Mouse (Mus musculus): ENCODE data around the gene Akap13. TPM values are rescaled to one million over a fixed set of nuclear protein-coding genes. Genes with fewer than 3 reads are reported as not detected.
A peak's percentile ranks its signal among the peaks of the same experiment; 100 is the strongest.
"Not testable (repeated sequence)": the region's sequence is repeated elsewhere in the genome, so short reads cannot be mapped to it uniquely, and the experiment has no call there.

Akap13 gene
- polyA plus RNA-seq, 1 experiment from 2014 or later = 41.0 TPM

GRCm38 (mm10) chr7:75786812-75787211 lies 331.5 kb downstream of the Akap13 start:
- H3K36me3 ChIP-seq (ENCODE audit: control insufficient read depth, insufficient read depth) = no peaks in the 10 kb centered on the region
- H3K27me3 ChIP-seq (ENCODE audit: control insufficient read depth, insufficient read depth, low read depth, low read length) = no peaks in the 10 kb centered on the region
- H3K9ac ChIP-seq (ENCODE audit: low read depth, low read length) = no peak overlapping the region
- no peaks in the 10 kb centered on the region for H3K9me3 ChIP-seq (replicated peaks; ENCODE audit: control insufficient read depth, low read length)
- H3K4me2 ChIP-seq (ENCODE audit: low read depth, low read length) = no peak overlapping the region
- H3K4me3 ChIP-seq (ENCODE audit: low read depth, low read length) = no peak overlapping the region
- 50% methylated on average over 1 of the region's 2 CpGs for WGBS (ENCODE audit: insufficient replicate concordance)
- no peak overlapping the region for H3K27ac ChIP-seq (ENCODE audit: low read length)
- H3K4me1 ChIP-seq (ENCODE audit: control insufficient read depth, low read depth, low read length) = peaks cover 17% of the 10 kb centered on the region
- no peak for ATAC-seq (ENCODE audit: low read depth)

- Histone ChIP-seq H3K4me1 (ENCODE audit: control insufficient read depth, low read depth, low read length) (peaks cover 17% of the 10 kb centered on the region), H3K9ac (ENCODE audit: low read depth, low read length) (no peak overlapping the region), H3K4me3 (ENCODE audit: low read depth, low read length) (no peak overlapping the region), H3K9me3 (replicated peaks; ENCODE audit: control insufficient read depth, low read length) (no peaks in the 10 kb centered on the region), H3K27ac (ENCODE audit: low read length) (no peak overlapping the region), H3K4me2 (ENCODE audit: low read depth, low read length) (peak overlapping the region; percentile 19; the same call in 1 of the 2 replicates), H3K36me3 (ENCODE audit: control insufficient read depth, insufficient read depth) (no peaks in the 10 kb centered on the region), H3K27me3 (ENCODE audit: control insufficient read depth, insufficient read depth, low read depth, low read length) (no peaks in the 10 kb centered on the region)
- ATAC-seq (ENCODE audit: low read depth) = no peak
- 11% methylated on average over 3 of the region's 3 CpGs for WGBS (ENCODE audit: insufficient replicate concordance)
Measured at GRCm38 (mm10) chr7:75787371-75787770, 332.0 kb downstream of the Akap13 start.

- H3K9ac ChIP-seq (ENCODE audit: low read depth, low read length); H3K27ac ChIP-seq (ENCODE audit: low read length); ATAC-seq (ENCODE audit: low read depth); H3K36me3 ChIP-seq (ENCODE audit: control insufficient read depth, insufficient read depth); H3K4me2 ChIP-seq (ENCODE audit: low read depth, low read length); H3K27me3 ChIP-seq (ENCODE audit: control insufficient read depth, insufficient read depth, low read depth, low read length); H3K9me3 ChIP-seq (replicated peaks; ENCODE audit: control insufficient read depth, low read length); H3K4me3 ChIP-seq (ENCODE audit: low read depth, low read length): not testable (repeated sequence)
- H3K4me1 ChIP-seq (ENCODE audit: control insufficient read depth, low read depth, low read length) = peaks cover 13% of the 10 kb centered on the region
- 45% methylated on average over 4 of the region's 7 CpGs for WGBS (ENCODE audit: insufficient replicate concordance)
Measured at GRCm38 (mm10) chr7:75788069-75788800, 332.9 kb downstream of the Akap13 start.

- H3K4me1 ChIP-seq (ENCODE audit: control insufficient read depth, low read depth, low read length) = peaks cover 13% of the 10 kb centered on the region
- not testable (repeated sequence) for H3K27ac ChIP-seq (ENCODE audit: low read length); H3K9ac ChIP-seq (ENCODE audit: low read depth, low read length); H3K9me3 ChIP-seq (replicated peaks; ENCODE audit: control insufficient read depth, low read length); H3K4me3 ChIP-seq (ENCODE audit: low read depth, low read length); H3K36me3 ChIP-seq (ENCODE audit: control insufficient read depth, insufficient read depth); H3K27me3 ChIP-seq (ENCODE audit: control insufficient read depth, insufficient read depth, low read depth, low read length); H3K4me2 ChIP-seq (ENCODE audit: low read depth, low read length)
- peak; percentile 50 for ATAC-seq (ENCODE audit: low read depth)
- WGBS (ENCODE audit: insufficient replicate concordance) = 35% methylated on average over 3 of the region's 3 CpGs
Measured at GRCm38 (mm10) chr7:75788801-75789135, 333.4 kb downstream of the Akap13 start.

- no peak for ATAC-seq (ENCODE audit: low read depth)
- no peak overlapping the region for H3K4me2 ChIP-seq (ENCODE audit: low read depth, low read length)
- 73% methylated on average over 6 of the region's 6 CpGs for WGBS (ENCODE audit: insufficient replicate concordance)
- no peaks in the 10 kb centered on the region for H3K9me3 ChIP-seq (replicated peaks; ENCODE audit: control insufficient read depth, low read length)
- H3K4me3 ChIP-seq (ENCODE audit: low read depth, low read length) = no peak overlapping the region
- H3K9ac ChIP-seq (ENCODE audit: low read depth, low read length) = no peak overlapping the region
- peaks cover 18% of the 10 kb centered on the region for H3K4me1 ChIP-seq (ENCODE audit: control insufficient read depth, low read depth, low read length)
- no peaks in the 10 kb centered on the region for H3K27me3 ChIP-seq (ENCODE audit: control insufficient read depth, insufficient read depth, low read depth, low read length)
- no peaks in the 10 kb centered on the region for H3K36me3 ChIP-seq (ENCODE audit: control insufficient read depth, insufficient read depth)
- H3K27ac ChIP-seq (ENCODE audit: low read length) = no peak overlapping the region
Measured at GRCm38 (mm10) chr7:75789746-75790145, 334.4 kb downstream of the Akap13 start.

- not testable (repeated sequence) for H3K4me2 ChIP-seq (ENCODE audit: low read depth, low read length); H3K27me3 ChIP-seq (ENCODE audit: control insufficient read depth, insufficient read depth, low read depth, low read length); H3K4me3 ChIP-seq (ENCODE audit: low read depth, low read length); H3K27ac ChIP-seq (ENCODE audit: low read length); ATAC-seq (ENCODE audit: low read depth); H3K9me3 ChIP-seq (replicated peaks; ENCODE audit: control insufficient read depth, low read length); H3K36me3 ChIP-seq (ENCODE audit: control insufficient read depth, insufficient read depth); H3K9ac ChIP-seq (ENCODE audit: low read depth, low read length)
- WGBS (ENCODE audit: insufficient replicate concordance) = 59% methylated on average over 12 of the region's 13 CpGs
- H3K4me1 ChIP-seq (ENCODE audit: control insufficient read depth, low read depth, low read length) = peaks cover 18% of the 10 kb centered on the region
Measured at GRCm38 (mm10) chr7:75791092-75791837, 335.9 kb downstream of the Akap13 start.

- Histone ChIP-seq H3K27ac (ENCODE audit: low read length) (no peak overlapping the region), H3K9me3 (replicated peaks; ENCODE audit: control insufficient read depth, low read length) (no peaks in the 10 kb centered on the region), H3K4me2 (ENCODE audit: low read depth, low read length) (no peak overlapping the region), H3K4me3 (ENCODE audit: low read depth, low read length) (no peak overlapping the region), H3K36me3 (ENCODE audit: control insufficient read depth, insufficient read depth) (no peaks in the 10 kb centered on the region), H3K4me1 (ENCODE audit: control insufficient read depth, low read depth, low read length) (peaks cover 8% of the 10 kb centered on the region), H3K9ac (ENCODE audit: low read depth, low read length) (no peak overlapping the region), H3K27me3 (ENCODE audit: control insufficient read depth, insufficient read depth, low read depth, low read length) (no peaks in the 10 kb centered on the region)
- 51% methylated on average over 2 of the region's 2 CpGs for WGBS (ENCODE audit: insufficient replicate concordance)
- no peak for ATAC-seq (ENCODE audit: low read depth)
Measured at GRCm38 (mm10) chr7:75793091-75793490, 337.8 kb downstream of the Akap13 start.

- Histone ChIP-seq H3K27ac (ENCODE audit: low read length) (no peak overlapping the region), H3K4me2 (ENCODE audit: low read depth, low read length) (no peak overlapping the region), H3K27me3 (ENCODE audit: control insufficient read depth, insufficient read depth, low read depth, low read length) (no peaks in the 10 kb centered on the region), H3K4me3 (ENCODE audit: low read depth, low read length) (no peak overlapping the region), H3K36me3 (ENCODE audit: control insufficient read depth, insufficient read depth) (no peaks in the 10 kb centered on the region), H3K4me1 (ENCODE audit: control insufficient read depth, low read depth, low read length) (peaks cover 8% of the 10 kb centered on the region), H3K9me3 (replicated peaks; ENCODE audit: control insufficient read depth, low read length) (no peaks in the 10 kb centered on the region), H3K9ac (ENCODE audit: low read depth, low read length) (no peak overlapping the region)
- no peak for ATAC-seq (ENCODE audit: low read depth)
- WGBS (ENCODE audit: insufficient replicate concordance) = 34% methylated on average over 3 of the region's 3 CpGs
Measured at GRCm38 (mm10) chr7:75793654-75794335, 338.5 kb downstream of the Akap13 start.

GRCm38 (mm10) chr7:75795106-75795505 lies 339.8 kb downstream of the Akap13 start:
- no peak overlapping the region for H3K9ac ChIP-seq (ENCODE audit: low read depth, low read length)
- no peaks in the 10 kb centered on the region for H3K9me3 ChIP-seq (replicated peaks; ENCODE audit: control insufficient read depth, low read length)
- ATAC-seq (ENCODE audit: low read depth) = no peak
- H3K4me1 ChIP-seq (ENCODE audit: control insufficient read depth, low read depth, low read length) = peaks cover 8% of the 10 kb centered on the region
- 55% methylated on average over 8 of the region's 8 CpGs for WGBS (ENCODE audit: insufficient replicate concordance)
- no peaks in the 10 kb centered on the region for H3K27me3 ChIP-seq (ENCODE audit: control insufficient read depth, insufficient read depth, low read depth, low read length)
- H3K4me2 ChIP-seq (ENCODE audit: low read depth, low read length) = no peak overlapping the region
- H3K27ac ChIP-seq (ENCODE audit: low read length) = no peak overlapping the region
- no peaks in the 10 kb centered on the region for H3K36me3 ChIP-seq (ENCODE audit: control insufficient read depth, insufficient read depth)
- no peak overlapping the region for H3K4me3 ChIP-seq (ENCODE audit: low read depth, low read length)
